35 mouse cellular contexts compared by ENCODE assay signal in genomic region chr12:13589021-13589420, GRCm38 (mm10).
"Had no signal": no experiment of that assay in that cellular context is flagged by ENCODE, and none has a peak within 500 bp of the region (broad histone marks: within the 10 kb centered on the region; RNA-seq: fewer than 3 reads in every experiment).

No protein-coding gene starts in this region.

- H3K27me3 ChIP-seq: heart, embryonic 12.5 days; heart, embryonic 13.5 days; heart, embryonic 15.5 days; hindbrain, embryonic 12.5 days; hindbrain, embryonic 13.5 days; hindbrain, embryonic 15.5 days; intestine, embryonic 15.5 days; kidney, embryonic 15.5 days had no signal

- ATAC-seq: hindbrain, embryonic 16.5 days; hindbrain, postnatal 0 days; inflammation-experienced regulatory T-cells, adult 6 months; intestine, embryonic 15.5 days; intestine, embryonic 16.5 days; intestine, postnatal 0 days had no signal

- H3K9ac ChIP-seq: heart, embryonic 12.5 days; heart, embryonic 13.5 days; heart, embryonic 15.5 days; hindbrain, embryonic 12.5 days; hindbrain, embryonic 13.5 days; hindbrain, embryonic 14.5 days; hindbrain, embryonic 15.5 days; intestine, embryonic 15.5 days; kidney, embryonic 15.5 days had no signal

- H3K27ac ChIP-seq: heart, embryonic 10.5 days; heart, embryonic 13.5 days; heart, embryonic 15.5 days; hindbrain, embryonic 10.5 days; hindbrain, embryonic 12.5 days; hindbrain, embryonic 13.5 days; hindbrain, embryonic 14.5 days; hindbrain, embryonic 15.5 days; hindbrain, postnatal 0 days; intestine, embryonic 15.5 days; kidney, embryonic 15.5 days; kidney, postnatal 0 days; layer of hippocampus, adult 2 months had no signal

- H3K4me1 ChIP-seq: heart, embryonic 10.5 days; heart, embryonic 12.5 days; heart, embryonic 13.5 days; heart, embryonic 15.5 days; hindbrain, embryonic 10.5 days; hindbrain, embryonic 12.5 days; hindbrain, embryonic 13.5 days; hindbrain, embryonic 15.5 days; intestine, embryonic 15.5 days; kidney, embryonic 15.5 days had no signal

- H3K9me3 ChIP-seq: heart, embryonic 10.5 days; heart, embryonic 12.5 days; heart, embryonic 13.5 days; heart, embryonic 15.5 days; hindbrain, embryonic 10.5 days; hindbrain, embryonic 12.5 days; hindbrain, embryonic 13.5 days; hindbrain, embryonic 15.5 days; intestine, embryonic 15.5 days; kidney, embryonic 15.5 days had no signal

- H3K4me2 ChIP-seq: heart, embryonic 11.5 days; heart, embryonic 12.5 days; heart, embryonic 13.5 days; heart, embryonic 15.5 days; hindbrain, embryonic 12.5 days; hindbrain, embryonic 13.5 days; hindbrain, embryonic 14.5 days; hindbrain, embryonic 15.5 days; intestine, embryonic 15.5 days; kidney, embryonic 15.5 days had no signal

- DNase-seq: heart, postnatal 10 days; heart, postnatal 14 days; heart, postnatal 36 days; heart, postnatal 4 days; kidney, adult 11 months; kidney, adult 18-20 months; kidney, adult 2 months; kidney, adult 8-10 months; kidney, adult 9 months; kidney, postnatal 10 days; kidney, postnatal 14 days; kidney, postnatal 25 days; kidney, postnatal 36 days; kidney, postnatal 4 days; layer of hippocampus, adult 9-11 months; layer of hippocampus, postnatal 36 days had no signal

- H3K4me3 ChIP-seq: heart, embryonic 10.5 days; heart, embryonic 12.5 days; heart, embryonic 13.5 days; heart, embryonic 15.5 days; hindbrain, embryonic 10.5 days; hindbrain, embryonic 12.5 days; hindbrain, embryonic 13.5 days; hindbrain, embryonic 15.5 days; intestine, embryonic 15.5 days; kidney, embryonic 15.5 days; layer of hippocampus, adult 2 months had no signal

- H3K36me3 ChIP-seq: heart, embryonic 10.5 days; heart, embryonic 15.5 days; hindbrain, embryonic 10.5 days; intestine, embryonic 15.5 days had no signal
